8 mouse cellular contexts compared by ENCODE assay signal in genomic region chr9:51076300-51076978, GRCm38 (mm10). TPM values are rescaled to one million over a fixed set of nuclear protein-coding genes. Genes with fewer than 3 reads are reported as not detected.
A peak's percentile ranks its signal among the peaks of the same experiment; 100 is the strongest.
DNase-seq lines count a peak whose midpoint lies in the region; ATAC-seq and TF ChIP-seq lines count a peak whose summit lies in the region.

No protein-coding gene starts in this region.

- intact Hi-C loops in left cerebral cortex, postnatal 4 days (cut with DNase I): no loop called here
- intact Hi-C loops in heart, adult 2 months (cut with DNase I): no loop called here

- H3K27me3 ChIP-seq in heart, adult 2 months (ENCODE audit: control insufficient read depth, insufficient read depth, low read length): no peaks in the 10 kb centered on the region
- no peaks in the 10 kb centered on the region for H3K27me3 ChIP-seq in kidney, embryonic 14.5 days (ENCODE audit: control insufficient read depth, insufficient read depth, low read length)
- no peaks in the 10 kb centered on the region for H3K27me3 ChIP-seq in stomach, embryonic 16.5 days (ENCODE audit: control insufficient read depth, insufficient read depth, low read length)

- TF ChIP-seq EP300 in heart, adult 2 months (IDR thresholded peaks at IDR 0.05; ENCODE audit: insufficient read depth, low read depth, low read length): no peak

- peak; percentile 80 for ATAC-seq in kidney, embryonic 14.5 days (ENCODE audit: low FRiP score, low TSS enrichment)
- ATAC-seq in stomach, embryonic 16.5 days (ENCODE audit: insufficient read depth, low FRiP score): peak; percentile 48; the same call in 1 of the 2 replicates

- H3K9me3 ChIP-seq in kidney, embryonic 14.5 days (ENCODE audit: control insufficient read depth, low read length): no peaks in the 10 kb centered on the region
- H3K9me3 ChIP-seq in stomach, embryonic 16.5 days (replicated peaks; ENCODE audit: control insufficient read depth, low read length): no peaks in the 10 kb centered on the region

- H3K4me3 ChIP-seq in heart, adult 2 months: peak overlapping the region; percentile 45
- peak overlapping the region; percentile 57 for H3K4me3 ChIP-seq in kidney, embryonic 14.5 days (ENCODE audit: low read length)
- peak overlapping the region; percentile 46 for H3K4me3 ChIP-seq in macrophage (ENCODE audit: inconsistent target)
- peak overlapping the region; percentile 63 for H3K4me3 ChIP-seq in stomach, embryonic 16.5 days (replicated peaks; ENCODE audit: low read length)

- no peaks in the 10 kb centered on the region for H3K36me3 ChIP-seq in heart, adult 2 months (ENCODE audit: control insufficient read depth, insufficient read depth, low read length)
- H3K36me3 ChIP-seq in kidney, embryonic 14.5 days (ENCODE audit: control insufficient read depth, insufficient read depth, low read length): no peaks in the 10 kb centered on the region
- no peaks in the 10 kb centered on the region for H3K36me3 ChIP-seq in macrophage (ENCODE audit: inconsistent target)
- no peaks in the 10 kb centered on the region for H3K36me3 ChIP-seq in stomach, embryonic 16.5 days (ENCODE audit: control insufficient read depth, insufficient read depth, low read length)

- WGBS in heart, adult 2 months: under 1% methylated on average over 17 of the region's 17 CpGs
- WGBS in kidney, embryonic 14.5 days: 0% methylated on average over 17 of the region's 17 CpGs
- WGBS in macrophage (ENCODE audit: missing documents): 3% methylated on average over 17 of the region's 17 CpGs
- under 1% methylated on average over 17 of the region's 17 CpGs for WGBS in stomach, embryonic 16.5 days

- TF ChIP-seq POLR2A in heart, adult 2 months (IDR thresholded peaks at IDR 0.05; ENCODE audit: insufficient read depth, low read depth, low read length): no peak

- peak overlapping the region; percentile 93 for H3K4me2 ChIP-seq in kidney, embryonic 14.5 days (replicated peaks; ENCODE audit: low read depth, low read length)
- peak overlapping the region; percentile 97 for H3K4me2 ChIP-seq in stomach, embryonic 16.5 days (ENCODE audit: low read depth, low read length)

- H3K79me2 ChIP-seq in heart, adult 2 months (replicated peaks; ENCODE audit: control insufficient read depth, insufficient read depth, low read length): no peaks in the 10 kb centered on the region
- no peaks in the 10 kb centered on the region for H3K79me2 ChIP-seq in macrophage (ENCODE audit: inconsistent target)

- H3K27ac ChIP-seq in heart, adult 2 months: peak overlapping the region; percentile 71
- no peak overlapping the region for H3K27ac ChIP-seq in kidney, embryonic 14.5 days (ENCODE audit: low read depth, low read length)
- H3K27ac ChIP-seq in macrophage: no peak overlapping the region
- H3K27ac ChIP-seq in stomach, embryonic 16.5 days (ENCODE audit: low read length): peak overlapping the region; percentile 26; the same call in 1 of the 2 replicates

- H3K4me1 ChIP-seq in heart, adult 2 months (ENCODE audit: control insufficient read depth, insufficient read depth, low read length): peaks cover 5% of the 10 kb centered on the region
- peaks cover 7% of the 10 kb centered on the region; the same call in 1 of the 2 replicates for H3K4me1 ChIP-seq in kidney, embryonic 14.5 days (ENCODE audit: control insufficient read depth, insufficient read depth, low read length)
- peaks cover 8% of the 10 kb centered on the region for H3K4me1 ChIP-seq in stomach, embryonic 16.5 days (ENCODE audit: control insufficient read depth, insufficient read depth, low read length)

- peak; percentile 5 for DNase-seq in left cerebral cortex, postnatal 4 days
- no peak for DNase-seq in left cerebral cortex, adult 11 months (ENCODE audit: low spot score)
- DNase-seq in cerebellum, adult 9-11 months: peak; percentile 24
- DNase-seq in heart, adult 2 months: peak; percentile 31 to 56
- no peak for DNase-seq in left cerebral cortex, adult 18-20 months (ENCODE audit: low spot score in 2 of 2)

- peak overlapping the region; percentile 67 for H3K9ac ChIP-seq in heart, adult 2 months (ENCODE audit: low read depth, low read length)
- peak overlapping the region; percentile 60 for H3K9ac ChIP-seq in kidney, embryonic 14.5 days (ENCODE audit: low read depth, low read length)
- peak overlapping the region; percentile 70 for H3K9ac ChIP-seq in stomach, embryonic 16.5 days (ENCODE audit: low read length)

- no peak for TF ChIP-seq CTCF in heart, adult 2 months (IDR thresholded peaks at IDR 0.05)

RNA-seq across cellular contexts. Expression of gene Layn, which starts 0.5 kb away (rescaled TPM):
- 1 to 10 TPM; 7.8 to 9.5 TPM for total RNA-seq in left cerebral cortex, postnatal 4 days (2021)
- 1 to 10 TPM; 7.6 to 7.7 TPM for total RNA-seq in heart, adult 2 months (2021)
- polyA plus RNA-seq in heart, adult 2 months (2012; rRNA removed): 3.0 and 3.1 TPM in 2 replicates
- polyA plus RNA-seq in kidney, embryonic 14.5 days (2014; fragmentation: Nextera tagmentation; extraction: Ambion mirVana): 5.4 and 7.6 TPM in 2 replicates
- 10 to 100 TPM in 18 of 26 experiments, 1 to 10 TPM in 8; 5.2 to 54.7 (median 15.2) TPM for total RNA-seq in macrophage (2018; cell fraction: chromatin; rRNA removed)
- total RNA-seq in macrophage (2018; cell fraction: cytosol; rRNA removed): 10 to 100 TPM in 15 of 26 experiments, 1 to 10 TPM in 11; 5.9 to 41.5 (median 14.4) TPM
- total RNA-seq in macrophage (2018; cell fraction: nucleus; rRNA removed): 10 to 100 TPM in 21 of 26 experiments, 1 to 10 TPM in 5; 2.9 to 30.2 (median 13.5) TPM
- polyA plus RNA-seq in macrophage (2018): 5.6 to 10.0 TPM (median 5.9 TPM) in 3 replicates
- polyA plus RNA-seq in stomach, embryonic 16.5 days (2015; fragmentation: Nextera tagmentation; extraction: Ambion mirVana): 4.3 and 4.7 TPM in 2 replicates
- total RNA-seq in left cerebral cortex, adult 18-20 months (2021): 1 to 10 TPM; 5.4 to 6.3 TPM

RNA-seq across cellular contexts. Expression of gene Btg4, which starts 15.7 kb away (rescaled TPM):
- not detected for total RNA-seq in left cerebral cortex, postnatal 4 days (2021)
- total RNA-seq in heart, adult 2 months (2021): not detected
- not detected in 2 replicates for polyA plus RNA-seq in heart, adult 2 months (2012; rRNA removed)
- polyA plus RNA-seq in kidney, embryonic 14.5 days (2014; fragmentation: Nextera tagmentation; extraction: Ambion mirVana): not detected in 2 replicates
- not detected for total RNA-seq in macrophage (2018; cell fraction: chromatin; rRNA removed)
- not detected for total RNA-seq in macrophage (2018; cell fraction: cytosol; rRNA removed)
- not detected for total RNA-seq in macrophage (2018; cell fraction: nucleus; rRNA removed)
- not detected in 3 replicates for polyA plus RNA-seq in macrophage (2018)
- not detected in 2 replicates for polyA plus RNA-seq in stomach, embryonic 16.5 days (2015; fragmentation: Nextera tagmentation; extraction: Ambion mirVana)
- not detected for total RNA-seq in left cerebral cortex, adult 18-20 months (2021)

RNA-seq across cellular contexts. Expression of gene 4833427G06Rik, which starts 25.4 kb away (rescaled TPM):
- under 1 TPM in 1 of 2 experiments, not detected in 1; 0.50 TPM for total RNA-seq in left cerebral cortex, postnatal 4 days (2021)
- total RNA-seq in heart, adult 2 months (2021): not detected
- 0.12 TPM in 1 of 2 replicates, not detected in the other for polyA plus RNA-seq in heart, adult 2 months (2012; rRNA removed)
- polyA plus RNA-seq in kidney, embryonic 14.5 days (2014; fragmentation: Nextera tagmentation; extraction: Ambion mirVana): not detected in 2 replicates
- total RNA-seq in macrophage (2018; cell fraction: chromatin; rRNA removed): under 1 TPM in 1 of 26 experiments, not detected in 25; 0.79 TPM
- not detected for total RNA-seq in macrophage (2018; cell fraction: cytosol; rRNA removed)
- not detected for total RNA-seq in macrophage (2018; cell fraction: nucleus; rRNA removed)
- polyA plus RNA-seq in macrophage (2018): not detected in 3 replicates
- 0.31 TPM in 1 of 2 replicates, not detected in the other for polyA plus RNA-seq in stomach, embryonic 16.5 days (2015; fragmentation: Nextera tagmentation; extraction: Ambion mirVana)
- total RNA-seq in left cerebral cortex, adult 18-20 months (2021): not detected

Comparison
In these comparisons a context has a peak if more than half of its experiments do, and no peak if none do; other contexts are left out.
1. DNase-seq: peak in left cerebral cortex, postnatal 4 days (single experiment), cerebellum, adult 9-11 months (single experiment) and heart, adult 2 months (2 of 2); none in left cerebral cortex, adult 11 months (single experiment) and left cerebral cortex, adult 18-20 months (0 of 2).
2. H3K27ac ChIP-seq: peak in heart, adult 2 months (single experiment) and stomach, embryonic 16.5 days (single experiment); none in kidney, embryonic 14.5 days (single experiment) and macrophage (single experiment).
3. Peak in every context shown above with its lines, with median percentiles within 50 percentile points of each other: H3K4me3 ChIP-seq and H3K9ac ChIP-seq.